Mouse (Mus musculus): ENCODE results near the gene Atp2a1. TPM values are rescaled to one million over a fixed set of nuclear protein-coding genes. Genes with fewer than 3 reads are reported as not detected.
"Not testable (repeated sequence)": the region's sequence is repeated elsewhere in the genome, so short reads cannot be mapped to it uniquely, and the experiment has no call there.

Gene Atp2a1
- polyA plus RNA-seq, 1 experiment: 2.6 TPM

- 63% methylated on average over 1 of the region's 1 CpGs for WGBS
- peaks cover 7% of the 10 kb centered on the region; the same call in 1 of the 2 replicates for H3K4me1 ChIP-seq (ENCODE audit: control insufficient read depth, insufficient read depth, insufficient read length)
- H3K4me3 ChIP-seq (ENCODE audit: extremely low read depth, insufficient read depth, insufficient read length): no peak overlapping the region
- DNase-seq (ENCODE audit: low read depth in 1 of 2, low spot score in 2 of 2): no peak
- H3K36me3 ChIP-seq (ENCODE audit: control insufficient read depth, insufficient read depth, low read length): peaks cover 42% of the 10 kb centered on the region
- TF ChIP-seq POLR2A (IDR thresholded peaks at IDR 0.05; ENCODE audit: low read depth, low read length) (no peak), CTCF (IDR thresholded peaks at IDR 0.05; ENCODE audit: extremely low read depth, insufficient read depth, insufficient read length, insufficient replicate concordance) (no peak)
- no peak overlapping the region for H3K27ac ChIP-seq (ENCODE audit: insufficient read depth, low read length)
- H3K27me3 ChIP-seq (ENCODE audit: control insufficient read depth, insufficient read depth, low read length): no peaks in the 10 kb centered on the region
Measured at GRCm38 (mm10) chr7:126491005-126491404, 28.1 kb upstream of the Atp2a1 start.

- not testable (repeated sequence) for H3K27ac ChIP-seq (ENCODE audit: insufficient read depth, low read length); H3K27me3 ChIP-seq (ENCODE audit: control insufficient read depth, insufficient read depth, low read length); H3K4me1 ChIP-seq (ENCODE audit: control insufficient read depth, insufficient read depth, insufficient read length); DNase-seq (ENCODE audit: low read depth in 1 of 2, low spot score in 2 of 2)
- 7% methylated on average over 25 of the region's 25 CpGs for WGBS
- peak overlapping the region; percentile 78 for H3K4me3 ChIP-seq (ENCODE audit: extremely low read depth, insufficient read depth, insufficient read length)
- H3K36me3 ChIP-seq (ENCODE audit: control insufficient read depth, insufficient read depth, low read length): peaks cover 13% of the 10 kb centered on the region
Measured at GRCm38 (mm10) chr7:126487617-126488385, 24.9 kb upstream of the Atp2a1 start.

- H3K27me3 ChIP-seq (ENCODE audit: control insufficient read depth, insufficient read depth, low read length): no peaks in the 10 kb centered on the region
- peak; percentile 83 to 94 for DNase-seq (ENCODE audit: low read depth in 1 of 2, low spot score in 2 of 2)
- H3K36me3 ChIP-seq (ENCODE audit: control insufficient read depth, insufficient read depth, low read length): peaks cover 6% of the 10 kb centered on the region
- peaks cover 7% of the 10 kb centered on the region; the same call in 1 of the 2 replicates for H3K4me1 ChIP-seq (ENCODE audit: control insufficient read depth, insufficient read depth, insufficient read length)
- WGBS: under 1% methylated on average over 32 of the region's 32 CpGs
- no peak for TF ChIP-seq CTCF (IDR thresholded peaks at IDR 0.05; ENCODE audit: extremely low read depth, insufficient read depth, insufficient read length, insufficient replicate concordance)
- no peak; the same call in 1 of the 2 replicates for TF ChIP-seq POLR2A (IDR thresholded peaks at IDR 0.05; ENCODE audit: low read depth, low read length)
- peak within 1 kb of the TSS; percentile 82 for H3K27ac ChIP-seq (ENCODE audit: insufficient read depth, low read length)
- H3K4me3 ChIP-seq (ENCODE audit: extremely low read depth, insufficient read depth, insufficient read length): peak within 1 kb of the TSS; percentile 78
Measured at GRCm38 (mm10) chr7:126487052-126487483, 24.2 kb upstream of the Atp2a1 start, which contains the start of gene Tufm. TSS of gene Tufm (plus strand) at chr7:126487361.

- H3K27ac ChIP-seq (ENCODE audit: insufficient read depth, low read length): peak overlapping the region; percentile 31
- WGBS: under 1% methylated on average over 23 of the region's 23 CpGs
Measured at GRCm38 (mm10) chr7:126482392-126482871, 19.5 kb upstream of the Atp2a1 start.

GRCm38 (mm10) chr7:126481699-126482098 is 18.8 kb upstream of the Atp2a1 start:
- Histone ChIP-seq H3K27me3 (ENCODE audit: control insufficient read depth, insufficient read depth, low read length) (no peaks in the 10 kb centered on the region), H3K4me1 (ENCODE audit: control insufficient read depth, insufficient read depth, insufficient read length) (0 out of 2 replicates have a peak, but pooled peaks cover 1% of the 10 kb centered on the region), H3K4me3 (ENCODE audit: extremely low read depth, insufficient read depth, insufficient read length) (peak overlapping the region; percentile 14; the same call in 1 of the 2 replicates), H3K36me3 (ENCODE audit: control insufficient read depth, insufficient read depth, low read length) (no peaks in the 10 kb centered on the region), H3K27ac (ENCODE audit: insufficient read depth, low read length) (no peak overlapping the region)
- WGBS: 15% methylated on average over 5 of the region's 5 CpGs
- TF ChIP-seq CTCF (IDR thresholded peaks at IDR 0.05; ENCODE audit: extremely low read depth, insufficient read depth, insufficient read length, insufficient replicate concordance) (no peak), POLR2A (IDR thresholded peaks at IDR 0.05; ENCODE audit: low read depth, low read length) (no peak)
- DNase-seq (ENCODE audit: low read depth in 1 of 2, low spot score in 2 of 2): no peak

More at GRCm38 (mm10) chr7:126482392-126482871, 19.5 kb upstream of the Atp2a1 start:
- H3K4me1 ChIP-seq (ENCODE audit: control insufficient read depth, insufficient read depth, insufficient read length): 0 out of 2 replicates have a peak, but pooled peaks cover 2% of the 10 kb centered on the region
- no peaks in the 10 kb centered on the region for H3K27me3 ChIP-seq (ENCODE audit: control insufficient read depth, insufficient read depth, low read length)
- peak overlapping the region; percentile 42; the same call in 1 of the 2 replicates for H3K4me3 ChIP-seq (ENCODE audit: extremely low read depth, insufficient read depth, insufficient read length)
- no peaks in the 10 kb centered on the region for H3K36me3 ChIP-seq (ENCODE audit: control insufficient read depth, insufficient read depth, low read length)
- peak in 1 of 2 experiments; percentile 63 for DNase-seq (ENCODE audit: low read depth in 1 of 2, low spot score in 2 of 2)
- no peak for TF ChIP-seq POLR2A (IDR thresholded peaks at IDR 0.05; ENCODE audit: low read depth, low read length)
- no peak for TF ChIP-seq CTCF (IDR thresholded peaks at IDR 0.05; ENCODE audit: extremely low read depth, insufficient read depth, insufficient read length, insufficient replicate concordance)

GRCm38 (mm10) chr7:126474993-126475581 is 12.2 kb upstream of the Atp2a1 start, which contains the start of gene Sh2b1:
TSS of gene Sh2b1 (minus strand) at chr7:126475424.
- peak; percentile 36; the same call in 1 of the 2 replicates for TF ChIP-seq CTCF (IDR thresholded peaks at IDR 0.05; ENCODE audit: extremely low read depth, insufficient read depth, insufficient read length, insufficient replicate concordance)
- TF ChIP-seq POLR2A (IDR thresholded peaks at IDR 0.05; ENCODE audit: low read depth, low read length): peak; percentile 77
- Histone ChIP-seq H3K4me1 (ENCODE audit: control insufficient read depth, insufficient read depth, insufficient read length) (peaks cover 23% of the 10 kb centered on the region; the same call in 1 of the 2 replicates), H3K4me3 (ENCODE audit: extremely low read depth, insufficient read depth, insufficient read length) (peak within 1 kb of the TSS; percentile 84), H3K36me3 (ENCODE audit: control insufficient read depth, insufficient read depth, low read length) (peaks cover 4% of the 10 kb centered on the region), H3K27me3 (ENCODE audit: control insufficient read depth, insufficient read depth, low read length) (no peaks in the 10 kb centered on the region), H3K27ac (ENCODE audit: insufficient read depth, low read length) (peak within 1 kb of the TSS; percentile 97)
- WGBS: under 1% methylated on average over 53 of the region's 53 CpGs
- peak; percentile 82 to 85 for DNase-seq (ENCODE audit: low read depth in 1 of 2, low spot score in 2 of 2)
